In genomic region chr7:113150789-113151188, GRCm38 (mm10) we compare ENCODE assay signal across 11 mouse cellular contexts. TPM values are rescaled to one million over a fixed set of nuclear protein-coding genes. Genes with fewer than 3 reads are reported as not detected.
DNase-seq lines count a peak whose midpoint lies in the region; ATAC-seq and TF ChIP-seq lines count a peak whose summit lies in the region.
"Had no signal": no experiment of that assay in that cellular context is flagged by ENCODE, and none has a peak within 500 bp of the region (broad histone marks: within the 10 kb centered on the region; RNA-seq: fewer than 3 reads in every experiment).

No protein-coding gene starts in this region.

- H3K36me3 ChIP-seq in intestine, embryonic 15.5 days, result no peaks in the 10 kb centered on the region
- H3K36me3 ChIP-seq in intestine, postnatal 0 days (ENCODE audit: control insufficient read depth, insufficient read depth), result no peaks in the 10 kb centered on the region
- H3K36me3 ChIP-seq in heart, embryonic 14.5 days (ENCODE audit: control insufficient read depth, insufficient read depth, low read length), result no peaks in the 10 kb centered on the region
- H3K36me3 ChIP-seq: liver, embryonic 12.5 days had no signal

- peaks cover 4% of the 10 kb centered on the region for H3K4me1 ChIP-seq in intestine, embryonic 15.5 days (replicated peaks)
- H3K4me1 ChIP-seq in intestine, postnatal 0 days (replicated peaks; ENCODE audit: control insufficient read depth, insufficient read depth, low read length), result no peaks in the 10 kb centered on the region
- H3K4me1 ChIP-seq in brown adipose tissue, adult 24 weeks (ENCODE audit: control insufficient read depth, insufficient read depth, insufficient read length, low read length), result peaks cover 34% of the 10 kb centered on the region
- peaks cover 16 to 21% of the 10 kb centered on the region in 2 experiments for H3K4me1 ChIP-seq in heart, embryonic 14.5 days (ENCODE audit: control insufficient read depth in 2 of 2, insufficient read depth in 2 of 2, low read length in 2 of 2)
- H3K4me1 ChIP-seq: liver, embryonic 12.5 days had no signal

- H3K4me3 ChIP-seq in intestine, embryonic 15.5 days (replicated peaks), result no peak overlapping the region
- no peak overlapping the region for H3K4me3 ChIP-seq in intestine, postnatal 0 days (ENCODE audit: low read depth, low read length)
- H3K4me3 ChIP-seq in brown adipose tissue, adult 24 weeks (ENCODE audit: insufficient read depth, low read depth, low read length), result no peak overlapping the region
- no peak overlapping the region for H3K4me3 ChIP-seq in heart, embryonic 14.5 days (ENCODE audit: control insufficient read depth in 1 of 2, insufficient read depth in 1 of 2, low read depth in 1 of 2, low read length in 2 of 2)
- H3K4me3 ChIP-seq: forebrain, embryonic 13.5 days; liver, embryonic 12.5 days had no signal

- no peak for TF ChIP-seq CTCF in intestine, postnatal 0 days (IDR thresholded peaks at IDR 0.05; ENCODE audit: low read depth)

- ATAC-seq in intestine, embryonic 15.5 days, result no peak
- ATAC-seq in intestine, postnatal 0 days, result no peak
- no peak for ATAC-seq in heart, embryonic 14.5 days (ENCODE audit: insufficient number of reproducible peaks, insufficient read depth, low FRiP score, low read depth)
- no peak for ATAC-seq in megakaryocyte-erythroid progenitor cell, adult 5-6 weeks (replicated peaks; ENCODE audit: low FRiP score, low TSS enrichment, poor library complexity, severe bottlenecking)
- ATAC-seq: forebrain, embryonic 13.5 days; liver, embryonic 12.5 days had no signal

- no peaks in the 10 kb centered on the region for H3K27me3 ChIP-seq in intestine, embryonic 15.5 days (replicated peaks)
- H3K27me3 ChIP-seq in intestine, postnatal 0 days (replicated peaks; ENCODE audit: control insufficient read depth, insufficient read depth, low read length), result no peaks in the 10 kb centered on the region
- no peaks in the 10 kb centered on the region for H3K27me3 ChIP-seq in heart, embryonic 14.5 days (ENCODE audit: control insufficient read depth, insufficient read depth, low read length)
- H3K27me3 ChIP-seq: forebrain, embryonic 13.5 days had no signal

- no peak overlapping the region for H3K4me2 ChIP-seq in intestine, embryonic 15.5 days (replicated peaks)
- no peak overlapping the region for H3K4me2 ChIP-seq in intestine, postnatal 0 days (replicated peaks; ENCODE audit: low read depth)
- no peak overlapping the region for H3K4me2 ChIP-seq in heart, embryonic 14.5 days (ENCODE audit: low read length)
- H3K4me2 ChIP-seq: forebrain, embryonic 13.5 days; liver, embryonic 12.5 days had no signal

- 36% methylated on average over 6 of the region's 6 CpGs for WGBS in intestine, embryonic 15.5 days
- 39% methylated on average over 6 of the region's 6 CpGs for WGBS in intestine, postnatal 0 days
- 19% methylated on average over 6 of the region's 6 CpGs for WGBS in heart, embryonic 14.5 days

- no peaks in the 10 kb centered on the region for H3K9me3 ChIP-seq in intestine, embryonic 15.5 days
- H3K9me3 ChIP-seq in intestine, postnatal 0 days (ENCODE audit: control insufficient read depth), result no peaks in the 10 kb centered on the region
- H3K9me3 ChIP-seq in heart, embryonic 14.5 days (ENCODE audit: control insufficient read depth, low read length), result no peaks in the 10 kb centered on the region
- H3K9me3 ChIP-seq: forebrain, embryonic 13.5 days; liver, embryonic 12.5 days had no signal

- peak; percentile 26 for DNase-seq in lung, postnatal 25 days (ENCODE audit: low spot score)
- no peak for DNase-seq in spleen, postnatal 36 days (ENCODE audit: low spot score in 2 of 2)
- DNase-seq: cerebellum, adult 8-10 months; thymus, adult 2 months had no signal

- no peak overlapping the region for H3K9ac ChIP-seq in intestine, embryonic 15.5 days
- H3K9ac ChIP-seq in intestine, postnatal 0 days (ENCODE audit: low read depth, low read length), result no peak overlapping the region
- H3K9ac ChIP-seq in heart, embryonic 14.5 days (ENCODE audit: low read length), result no peak overlapping the region
- H3K9ac ChIP-seq: forebrain, embryonic 13.5 days; liver, embryonic 12.5 days had no signal

- H3K27ac ChIP-seq in intestine, embryonic 15.5 days, result peak overlapping the region; percentile 62; the same call in 1 of the 2 replicates
- H3K27ac ChIP-seq in intestine, postnatal 0 days (ENCODE audit: low read depth, low read length), result no peak overlapping the region
- H3K27ac ChIP-seq in brown adipose tissue, adult 24 weeks (replicated peaks; ENCODE audit: low read depth, low read length), result peak overlapping the region; percentile 50
- H3K27ac ChIP-seq in heart, embryonic 14.5 days (replicated peaks in 1 of 2; ENCODE audit: control insufficient read depth in 1 of 2, insufficient read depth in 1 of 2, low read depth in 2 of 2, low read length in 2 of 2), result peak overlapping the region; percentile 51 to 65
- H3K27ac ChIP-seq: forebrain, embryonic 13.5 days; liver, embryonic 12.5 days had no signal

RNA-seq across cellular contexts. Expression of gene Arntl, which starts 56.5 kb away (rescaled TPM):
- polyA plus RNA-seq in intestine, embryonic 15.5 days (2015; fragmentation: Nextera tagmentation; extraction: Ambion mirVana), result 8.4 and 8.5 TPM in 2 replicates
- polyA plus RNA-seq in intestine, postnatal 0 days (2015; fragmentation: Nextera tagmentation; extraction: Ambion mirVana), result 5.3 and 5.4 TPM in 2 replicates
- 5.0 and 10.8 TPM in 2 replicates for polyA plus RNA-seq in brown adipose tissue, adult 24 weeks (2012; ENCODE audit: insufficient read depth, insufficient read length, missing spikeins)
- polyA plus RNA-seq in heart, embryonic 14.5 days (2014; fragmentation: Nextera tagmentation; extraction: Ambion mirVana), result 7.7 and 8.4 TPM in 2 replicates
- total RNA-seq in megakaryocyte-erythroid progenitor cell, adult 5-6 weeks (2014; fragmentation: Nextera tagmentation), result 10.7 and 28.0 TPM in 2 replicates
- total RNA-seq in megakaryocyte-erythroid progenitor cell, adult 5-6 weeks (2017), result 7.5 and 8.2 TPM in 2 replicates
